Mouse (Mus musculus): ENCODE measurements around the gene Nutf2.
"Not testable (repeated sequence)": the region's sequence is repeated elsewhere in the genome, so short reads cannot be mapped to it uniquely, and the experiment has no call there.

Gene Nutf2

GRCm38 (mm10) chr8:105860143-105860981 lies at the start of gene Nutf2:
Nutf2 (plus strand) TSS chr8:105860580.
- peak; percentile 97 for DNase-seq

- DNase-seq: peak; percentile 53
Measured at GRCm38 (mm10) chr8:105811061-105811460, 49.3 kb upstream of the Nutf2 start.

GRCm38 (mm10) chr8:105811543-105811942 lies 48.8 kb upstream of the Nutf2 start:
- DNase-seq: no peak

- DNase-seq: no peak
Measured at GRCm38 (mm10) chr8:105812511-105812910, 47.9 kb upstream of the Nutf2 start.

GRCm38 (mm10) chr8:105813241-105813640 lies 47.1 kb upstream of the Nutf2 start:
- DNase-seq: no peak

GRCm38 (mm10) chr8:105819659-105820058 lies 40.7 kb upstream of the Nutf2 start:
- DNase-seq: no peak

- no peak for DNase-seq
Measured at GRCm38 (mm10) chr8:105820925-105821324, 39.5 kb upstream of the Nutf2 start.

- DNase-seq: no peak
Measured at GRCm38 (mm10) chr8:105825506-105825905, 34.9 kb upstream of the Nutf2 start.

- DNase-seq: no peak
Measured at GRCm38 (mm10) chr8:105826379-105826778, 34.0 kb upstream of the Nutf2 start.

- peak; percentile 99 for DNase-seq
Measured at GRCm38 (mm10) chr8:105826861-105827848, 33.2 kb upstream of the Nutf2 start, which contains the start of the genes Ranbp10 and Tsnaxip1. Ranbp10 (minus strand) TSS chr8:105827350. Tsnaxip1 (plus strand) TSS chr8:105827731.

GRCm38 (mm10) chr8:105833740-105834139 lies 26.6 kb upstream of the Nutf2 start:
- DNase-seq: not testable (repeated sequence)

GRCm38 (mm10) chr8:105835318-105835717 lies 25.1 kb upstream of the Nutf2 start:
- peak; percentile 41 for DNase-seq

GRCm38 (mm10) chr8:105836991-105837390 lies 23.4 kb upstream of the Nutf2 start:
- DNase-seq: peak; percentile 38

GRCm38 (mm10) chr8:105839209-105839608 lies 21.2 kb upstream of the Nutf2 start:
- no peak for DNase-seq

- no peak for DNase-seq
Measured at GRCm38 (mm10) chr8:105846678-105847077, 13.7 kb upstream of the Nutf2 start.

- no peak for DNase-seq
Measured at GRCm38 (mm10) chr8:105850014-105850413, 10.4 kb upstream of the Nutf2 start.

- no peak for DNase-seq
Measured at GRCm38 (mm10) chr8:105850611-105851010, 9.8 kb upstream of the Nutf2 start.

GRCm38 (mm10) chr8:105851651-105852143 lies 8.7 kb upstream of the Nutf2 start:
- peak; percentile 84 for DNase-seq

- no peak for DNase-seq
Measured at GRCm38 (mm10) chr8:105852146-105852729, 8.1 kb upstream of the Nutf2 start.

GRCm38 (mm10) chr8:105853178-105853577 lies 7.2 kb upstream of the Nutf2 start, which contains the start of gene Cenpt:
Cenpt (minus strand) TSS chr8:105853278.
- no peak for DNase-seq

- DNase-seq: peak; percentile 63
Measured at GRCm38 (mm10) chr8:105854303-105854702, 6.1 kb upstream of the Nutf2 start.

- DNase-seq: peak; percentile 91
Measured at GRCm38 (mm10) chr8:105854715-105855216, 5.6 kb upstream of the Nutf2 start, which contains the start of gene Thap11. Thap11 (plus strand) TSS chr8:105855132.
